Mouse (Mus musculus) forelimb bud, embryonic 11.5 days (tissue): Measurements from ENCODE around the gene Bub1b.

ENCODE experiments used
- DNase-seq: peaks from one replicate; pipeline ENCODE4 v3.0.0-alpha.2; 2012; ENCODE audit warnings: low read depth, low spot score

The Bub1b gene

GRCm38 (mm10) chr2:118664975-118665516, 67.0 kb downstream of the Bub1b start:
- DNase-seq: no peak

GRCm38 (mm10) chr2:118665616-118666015, 67.6 kb downstream of the Bub1b start:
- DNase-seq: no peak

GRCm38 (mm10) chr2:118667181-118667580, 69.2 kb downstream of the Bub1b start:
- DNase-seq: no peak

- DNase-seq: no peak
Observed at GRCm38 (mm10) chr2:118669245-118669644, 71.2 kb downstream of the Bub1b start.

- DNase-seq: no peak
Observed at GRCm38 (mm10) chr2:118669785-118670184, 71.8 kb downstream of the Bub1b start.

GRCm38 (mm10) chr2:118671728-118672127, 73.7 kb downstream of the Bub1b start:
- DNase-seq: no peak

GRCm38 (mm10) chr2:118673686-118674465, 75.9 kb downstream of the Bub1b start:
- no peak for DNase-seq

- no peak for DNase-seq
Observed at GRCm38 (mm10) chr2:118674500-118674899, 76.5 kb downstream of the Bub1b start.

GRCm38 (mm10) chr2:118676839-118677741, 79.1 kb downstream of the Bub1b start:
- DNase-seq: no peak

GRCm38 (mm10) chr2:118677817-118678216, 79.8 kb downstream of the Bub1b start:
- DNase-seq: no peak

- DNase-seq: no peak
Observed at GRCm38 (mm10) chr2:118679577-118679976, 81.6 kb downstream of the Bub1b start.

- no peak for DNase-seq
Observed at GRCm38 (mm10) chr2:118680926-118681325, 82.9 kb downstream of the Bub1b start.

GRCm38 (mm10) chr2:118682544-118683260, 84.7 kb downstream of the Bub1b start:
- DNase-seq: no peak

GRCm38 (mm10) chr2:118685088-118685487, 87.1 kb downstream of the Bub1b start:
- no peak for DNase-seq

GRCm38 (mm10) chr2:118686693-118687092, 88.7 kb downstream of the Bub1b start:
- no peak for DNase-seq

GRCm38 (mm10) chr2:118687791-118688190, 89.8 kb downstream of the Bub1b start:
- DNase-seq: no peak

GRCm38 (mm10) chr2:118689875-118690274, 91.9 kb downstream of the Bub1b start:
- DNase-seq: no peak
